Mouse (Mus musculus): ENCODE measurements around the gene A430005L14Rik. TPM values are rescaled to one million over a fixed set of nuclear protein-coding genes. Genes with fewer than 3 reads are reported as not detected.

A430005L14Rik gene
- polyA plus RNA-seq (2012; rRNA removed): 22.0 and 31.1 TPM in 2 replicates

GRCm38 (mm10) chr4:153956569-153957405 is at the start of gene A430005L14Rik:
TSS of gene A430005L14Rik (plus strand) at chr4:153957237.

GRCm38 (mm10) chr4:153974431-153975291 is 17.6 kb downstream of the A430005L14Rik start, which contains the start of the genes Dffb and Cep104:
TSS of gene Dffb (minus strand) at chr4:153975126.
TSS of gene Cep104 (plus strand) at chr4:153975194.

Other genes with a start within 250 kb of the A430005L14Rik start
- gene Dffb, start 17.9 kb downstream of the A430005L14Rik start, polyA plus RNA-seq (2012; rRNA removed): 4.2 and 5.3 TPM in 2 replicates
- 5.3 and 5.5 TPM in 2 replicates for gene Cep104, start 18.0 kb downstream of the A430005L14Rik start, polyA plus RNA-seq (2012; rRNA removed)
- 25.4 and 35.3 TPM in 2 replicates for gene Lrrc47, start 54.5 kb downstream of the A430005L14Rik start, polyA plus RNA-seq (2012; rRNA removed)
- gene Smim1, start 69.0 kb downstream of the A430005L14Rik start, polyA plus RNA-seq (2012; rRNA removed): 19.0 and 23.7 TPM in 2 replicates
- not detected in 2 replicates for gene Ccdc27, start 85.4 kb downstream of the A430005L14Rik start, polyA plus RNA-seq (2012; rRNA removed)
- gene Trp73, start 183.0 kb downstream of the A430005L14Rik start, polyA plus RNA-seq (2012; rRNA removed): 0.57 and 1.0 TPM in 2 replicates
- 13.1 and 13.3 TPM in 2 replicates for gene Wrap73, start 185.1 kb downstream of the A430005L14Rik start, polyA plus RNA-seq (2012; rRNA removed)
- 73.7 and 93.7 TPM in 2 replicates for gene Tprgl, start 203.4 kb downstream of the A430005L14Rik start, polyA plus RNA-seq (2012; rRNA removed)
- gene Megf6, start 213.5 kb downstream of the A430005L14Rik start, polyA plus RNA-seq (2012; rRNA removed): 9.5 and 11.1 TPM in 2 replicates